Mouse (Mus musculus): ENCODE measurements around the gene Pik3r5. TPM values are rescaled to one million over a fixed set of nuclear protein-coding genes. Genes with fewer than 3 reads are reported as not detected.

Pik3r5 gene
- total and polyA plus RNA-seq, 2 experiments, result 0.28 to 0.77 TPM

GRCm38 (mm10) chr11:68451747-68452405 lies 20.0 kb downstream of the Pik3r5 start:
- no peak overlapping the region for H3K9ac ChIP-seq (ENCODE audit: low read depth, low read length)
- 72% methylated on average over 5 of the region's 5 CpGs for WGBS
- no peaks in the 10 kb centered on the region for H3K4me1 ChIP-seq (ENCODE audit: control insufficient read depth, insufficient read depth, low read length)
- no peak for DNase-seq (ENCODE audit: extremely low read depth, low read depth, low spot score)
- no peak overlapping the region for H3K4me3 ChIP-seq (ENCODE audit: insufficient read depth, low read depth, low read length)
- no peaks in the 10 kb centered on the region for H3K79me2 ChIP-seq (ENCODE audit: control insufficient read depth, insufficient read depth, low read length)
- no peaks in the 10 kb centered on the region for H3K36me3 ChIP-seq (ENCODE audit: control insufficient read depth, insufficient read depth, low read length)
- no peak overlapping the region for H3K27ac ChIP-seq (replicated peaks; ENCODE audit: insufficient read depth, low read depth, low read length)
- no peaks in the 10 kb centered on the region for H3K27me3 ChIP-seq (ENCODE audit: control insufficient read depth, insufficient read depth, low read length)
- TF ChIP-seq CTCF (IDR thresholded peaks at IDR 0.05; ENCODE audit: low read depth, low read length), result no peak
- no peak for TF ChIP-seq POLR2A (IDR thresholded peaks at IDR 0.05; ENCODE audit: extremely low read depth, insufficient read depth, low read length)

- no peaks in the 10 kb centered on the region for H3K79me2 ChIP-seq (ENCODE audit: control insufficient read depth, insufficient read depth, low read length)
- 91% methylated on average over 8 of the region's 8 CpGs for WGBS
- TF ChIP-seq POLR2A (IDR thresholded peaks at IDR 0.05; ENCODE audit: extremely low read depth, insufficient read depth, low read length) (no peak), CTCF (IDR thresholded peaks at IDR 0.05; ENCODE audit: low read depth, low read length) (no peak)
Observed at GRCm38 (mm10) chr11:68452740-68453139, 20.8 kb downstream of the Pik3r5 start.

GRCm38 (mm10) chr11:68453301-68453700 lies 21.4 kb downstream of the Pik3r5 start:
- TF ChIP-seq POLR2A (IDR thresholded peaks at IDR 0.05; ENCODE audit: extremely low read depth, insufficient read depth, low read length) (no peak), CTCF (IDR thresholded peaks at IDR 0.05; ENCODE audit: low read depth, low read length) (no peak)
- no peaks in the 10 kb centered on the region for H3K4me1 ChIP-seq (ENCODE audit: control insufficient read depth, insufficient read depth, low read length)
- DNase-seq (ENCODE audit: extremely low read depth, low read depth, low spot score), result no peak
- H3K27me3 ChIP-seq (ENCODE audit: control insufficient read depth, insufficient read depth, low read length), result no peaks in the 10 kb centered on the region
- no peak overlapping the region for H3K9ac ChIP-seq (ENCODE audit: low read depth, low read length)
- H3K27ac ChIP-seq (replicated peaks; ENCODE audit: insufficient read depth, low read depth, low read length), result no peak overlapping the region
- H3K36me3 ChIP-seq (ENCODE audit: control insufficient read depth, insufficient read depth, low read length), result no peaks in the 10 kb centered on the region
- H3K4me3 ChIP-seq (ENCODE audit: insufficient read depth, low read depth, low read length), result no peak overlapping the region
- H3K79me2 ChIP-seq (ENCODE audit: control insufficient read depth, insufficient read depth, low read length), result no peaks in the 10 kb centered on the region
- WGBS, result 54% methylated on average over 6 of the region's 6 CpGs

More at GRCm38 (mm10) chr11:68452740-68453139, 20.8 kb downstream of the Pik3r5 start:
- Histone ChIP-seq H3K9ac (ENCODE audit: low read depth, low read length) (no peak overlapping the region), H3K27ac (replicated peaks; ENCODE audit: insufficient read depth, low read depth, low read length) (no peak overlapping the region), H3K4me1 (ENCODE audit: control insufficient read depth, insufficient read depth, low read length) (no peaks in the 10 kb centered on the region), H3K4me3 (ENCODE audit: insufficient read depth, low read depth, low read length) (no peak overlapping the region), H3K36me3 (ENCODE audit: control insufficient read depth, insufficient read depth, low read length) (no peaks in the 10 kb centered on the region), H3K27me3 (ENCODE audit: control insufficient read depth, insufficient read depth, low read length) (no peaks in the 10 kb centered on the region)
- DNase-seq (ENCODE audit: extremely low read depth, low read depth, low spot score), result no peak

- Histone ChIP-seq H3K27me3 (ENCODE audit: control insufficient read depth, insufficient read depth, low read length) (no peaks in the 10 kb centered on the region), H3K9ac (ENCODE audit: low read depth, low read length) (no peak overlapping the region), H3K4me1 (ENCODE audit: control insufficient read depth, insufficient read depth, low read length) (no peaks in the 10 kb centered on the region), H3K4me3 (ENCODE audit: insufficient read depth, low read depth, low read length) (no peak overlapping the region), H3K27ac (replicated peaks; ENCODE audit: insufficient read depth, low read depth, low read length) (no peak overlapping the region), H3K36me3 (ENCODE audit: control insufficient read depth, insufficient read depth, low read length) (no peaks in the 10 kb centered on the region), H3K79me2 (ENCODE audit: control insufficient read depth, insufficient read depth, low read length) (no peaks in the 10 kb centered on the region)
- DNase-seq (ENCODE audit: extremely low read depth, low read depth, low spot score), result peak; percentile 18
- TF ChIP-seq CTCF (IDR thresholded peaks at IDR 0.05; ENCODE audit: low read depth, low read length) (no peak), POLR2A (IDR thresholded peaks at IDR 0.05; ENCODE audit: extremely low read depth, insufficient read depth, low read length) (no peak)
- WGBS, result 79% methylated on average over 8 of the region's 8 CpGs
Observed at GRCm38 (mm10) chr11:68458086-68458485, 26.2 kb downstream of the Pik3r5 start.

- H3K27ac ChIP-seq (replicated peaks; ENCODE audit: insufficient read depth, low read depth, low read length), result no peak overlapping the region
- no peak overlapping the region for H3K9ac ChIP-seq (ENCODE audit: low read depth, low read length)
- no peaks in the 10 kb centered on the region for H3K27me3 ChIP-seq (ENCODE audit: control insufficient read depth, insufficient read depth, low read length)
- H3K4me1 ChIP-seq (ENCODE audit: control insufficient read depth, insufficient read depth, low read length), result no peaks in the 10 kb centered on the region
- TF ChIP-seq CTCF (IDR thresholded peaks at IDR 0.05; ENCODE audit: low read depth, low read length), result no peak
- TF ChIP-seq POLR2A (IDR thresholded peaks at IDR 0.05; ENCODE audit: extremely low read depth, insufficient read depth, low read length), result no peak
- no peaks in the 10 kb centered on the region for H3K79me2 ChIP-seq (ENCODE audit: control insufficient read depth, insufficient read depth, low read length)
- H3K4me3 ChIP-seq (ENCODE audit: insufficient read depth, low read depth, low read length), result no peak overlapping the region
- 87% methylated on average over 5 of the region's 5 CpGs for WGBS
- DNase-seq (ENCODE audit: extremely low read depth, low read depth, low spot score), result no peak
- H3K36me3 ChIP-seq (ENCODE audit: control insufficient read depth, insufficient read depth, low read length), result no peaks in the 10 kb centered on the region
Observed at GRCm38 (mm10) chr11:68459021-68459420, 27.1 kb downstream of the Pik3r5 start.

- peak; percentile 61 for DNase-seq (ENCODE audit: extremely low read depth, low read depth, low spot score)
- Histone ChIP-seq H3K4me1 (ENCODE audit: control insufficient read depth, insufficient read depth, low read length) (no peaks in the 10 kb centered on the region), H3K79me2 (ENCODE audit: control insufficient read depth, insufficient read depth, low read length) (no peaks in the 10 kb centered on the region), H3K36me3 (ENCODE audit: control insufficient read depth, insufficient read depth, low read length) (no peaks in the 10 kb centered on the region), H3K4me3 (ENCODE audit: insufficient read depth, low read depth, low read length) (no peak overlapping the region), H3K9ac (ENCODE audit: low read depth, low read length) (no peak overlapping the region), H3K27me3 (ENCODE audit: control insufficient read depth, insufficient read depth, low read length) (no peaks in the 10 kb centered on the region), H3K27ac (replicated peaks; ENCODE audit: insufficient read depth, low read depth, low read length) (no peak overlapping the region)
- TF ChIP-seq CTCF (IDR thresholded peaks at IDR 0.05; ENCODE audit: low read depth, low read length), result no peak
- 45% methylated on average over 5 of the region's 5 CpGs for WGBS
Observed at GRCm38 (mm10) chr11:68459486-68459885, 27.6 kb downstream of the Pik3r5 start.
